Mouse (Mus musculus): ENCODE results near the gene Acacb.

DNA sequence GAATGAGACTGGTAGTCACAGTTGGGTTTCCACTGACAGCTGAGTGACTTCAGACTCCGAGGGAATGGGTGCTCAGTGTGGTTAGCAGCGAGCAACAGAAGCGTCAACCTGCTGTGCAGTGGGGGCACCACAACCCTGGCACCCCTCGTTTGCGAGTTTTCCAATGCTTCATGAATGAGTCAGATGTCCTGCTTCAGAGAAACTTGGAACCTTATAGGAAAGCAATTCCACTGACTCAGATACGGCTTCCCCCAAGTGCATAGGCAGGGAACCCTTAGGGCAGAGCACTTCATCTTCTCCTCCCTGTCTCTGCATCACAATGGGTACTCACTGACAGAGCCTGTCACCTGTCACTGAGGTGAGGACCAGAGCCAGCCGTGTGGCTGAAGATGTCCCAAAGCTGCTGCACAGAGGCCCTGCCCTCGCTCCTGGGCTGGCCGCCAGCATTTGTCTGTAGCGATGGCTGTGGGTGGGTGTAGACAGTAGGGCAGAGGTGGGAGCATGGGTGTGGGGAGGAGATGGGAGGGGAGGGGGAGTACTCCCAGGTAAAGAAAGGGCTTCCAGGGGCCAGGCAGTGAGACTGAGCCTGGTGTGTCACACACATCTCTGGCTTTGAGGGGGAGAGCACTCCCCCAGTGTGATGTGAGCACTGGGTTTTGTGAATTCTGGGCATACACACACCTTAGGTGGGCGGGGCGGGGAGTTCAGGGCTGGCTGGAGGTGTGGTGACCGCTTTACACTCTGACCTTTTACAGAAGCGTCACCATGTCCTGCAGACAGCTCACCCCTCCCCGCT lies 8.7 kb upstream of the Acacb start:
- TF ChIP-seq CTCF (IDR thresholded peaks at IDR 0.05) (no peak), EP300 (IDR thresholded peaks at IDR 0.05) (no peak)
